Mouse (Mus musculus) neural tube, embryonic 14.5 days (tissue): ENCODE data around the gene Fam214b. TPM values are rescaled to one million over a fixed set of nuclear protein-coding genes. Genes with fewer than 3 reads are reported as not detected.

ENCODE experiments used
- ATAC-seq: fragments of 200-750 bp; cut with Nextera tagmentation; 2 replicates; pipeline ENCODE4 v1.8.0; 2017; ENCODE audit warnings: low read depth, mild to moderate bottlenecking, moderate TSS enrichment, moderate library complexity
- H3K27ac ChIP-seq: fragments of 300-500 bp; sonication (generic); 2 replicates; pipeline ENCODE4 v1.5.1; 2014; ENCODE audit warnings: low read depth, mild to moderate bottlenecking, control low read depth, low read length, moderate library complexity, mixed read lengths
- H3K27me3 ChIP-seq: fragments of 300-500 bp; sonication (generic); 2 replicates; pipeline ENCODE4 v1.6.1; 2014; ENCODE audit warnings: low read length; ENCODE audit not compliant: control insufficient read depth, insufficient read depth
- H3K36me3 ChIP-seq: fragments of 300-500 bp; sonication (generic); 2 replicates; pipeline ENCODE4 v1.6.1; 2014; ENCODE audit warnings: low read length, mixed read lengths; ENCODE audit not compliant: control insufficient read depth, insufficient read depth
- H3K4me1 ChIP-seq: fragments of 300-500 bp; sonication (generic); 2 replicates; pipeline ENCODE4 v1.6.1; 2014; ENCODE audit warnings: low read length; ENCODE audit not compliant: control insufficient read depth, insufficient read depth
- H3K4me2 ChIP-seq: fragments of 300-500 bp; sonication (generic); 2 replicates; pipeline ENCODE4 v1.6.1; 2014; ENCODE audit warnings: mild to moderate bottlenecking, low read depth, low read length, control low read depth
- H3K4me3 ChIP-seq: fragments of 300-500 bp; sonication (generic); 2 replicates; pipeline ENCODE4 v1.5.1; 2014; ENCODE audit warnings: low read depth, low read length, control low read depth, mixed read lengths
- H3K9ac ChIP-seq: fragments of 300-500 bp; sonication (generic); replicated peaks from 2 replicates; pipeline ENCODE4 v1.6.1; 2014; ENCODE audit warnings: low read depth, mild to moderate bottlenecking, control low read depth, low read length, mixed read lengths
- H3K9me3 ChIP-seq: fragments of 300-500 bp; sonication (generic); 2 replicates; pipeline ENCODE4 v1.6.1; 2016; ENCODE audit warnings: low read length; ENCODE audit not compliant: control insufficient read depth
- WGBS: fragments of 180-500 bp; shearing (Covaris S2); extraction: QIAGEN DNeasy Blood & Tissue Kit; methylation state at CpG from one replicate; pipeline ENCODE4 v1.1.7; 2014; 5-methylcytosine and 5-hydroxymethylcytosine counted together
- polyA plus RNA-seq: library from polyadenylated mRNA; unstranded; fragments of >200 nt; fragmentation: Nextera tagmentation; extraction: Ambion mirVana; gene quantifications from 2 replicates; pipeline ENCODE4 v1.2.1, GENCODE M21; 2014

Fam214b gene
- polyA plus RNA-seq, 1 experiment from 2014 or later: 25.2 TPM

DNA sequence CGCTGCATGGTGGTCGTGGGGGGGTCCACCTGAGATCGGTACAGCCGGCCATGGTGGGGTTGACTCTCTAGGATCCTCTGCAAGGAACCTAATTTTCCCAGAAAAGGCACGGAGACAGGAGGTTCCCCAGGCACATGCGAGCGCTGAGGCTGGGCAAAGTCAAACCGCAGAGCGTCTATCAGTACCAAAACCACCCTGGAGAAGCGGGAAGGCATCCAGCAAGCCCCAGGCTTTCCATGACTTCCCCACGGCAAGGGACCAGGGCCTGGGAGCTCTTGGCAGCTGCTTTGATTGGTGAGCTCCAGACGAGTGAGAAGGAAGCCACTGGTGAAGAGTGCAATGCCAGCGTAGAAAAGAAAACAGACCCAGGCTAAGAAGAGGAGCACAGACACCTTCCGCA, 21.3 kb downstream of the Fam214b start:
- Histone ChIP-seq H3K27ac (no peak overlapping the region), H3K4me3 (peak overlapping the region; percentile 58), H3K4me1 (peaks cover 13% of the 10 kb centered on the region), H3K36me3 (peaks cover 30% of the 10 kb centered on the region), H3K9ac (peak overlapping the region; percentile 62; the same call in 1 of the 2 replicates), H3K27me3 (no peaks in the 10 kb centered on the region), H3K4me2 (peak overlapping the region; percentile 73), H3K9me3 (no peaks in the 10 kb centered on the region)
- ATAC-seq: 0 out of 2 replicates have a peak, but pooled peaks have one; percentile 2
- 81% methylated on average over 14 of the region's 14 CpGs for WGBS

DNA sequence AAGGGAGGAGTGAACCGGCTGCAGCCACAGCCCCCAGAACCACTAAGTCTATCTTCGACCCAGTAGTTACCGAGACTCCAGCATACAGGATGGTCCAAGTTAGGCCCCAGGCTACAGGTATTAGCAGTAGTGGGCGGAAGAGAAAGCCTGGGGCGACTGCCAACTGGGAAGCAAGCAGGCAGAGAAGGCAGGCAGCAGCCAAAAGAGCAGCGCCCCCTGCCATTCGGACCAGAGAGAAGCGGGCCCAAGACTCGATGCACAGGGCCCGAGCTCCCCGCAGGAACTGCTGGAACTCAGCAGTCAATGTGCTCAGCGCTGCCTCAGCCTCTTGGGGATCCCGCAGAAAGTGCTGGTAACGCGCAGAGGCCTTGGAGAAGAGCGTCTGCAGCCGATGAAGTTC, 24.7 kb downstream of the Fam214b start:
- H3K27me3 ChIP-seq: no peaks in the 10 kb centered on the region
- no peaks in the 10 kb centered on the region for H3K9me3 ChIP-seq
- H3K4me1 ChIP-seq: peaks cover 13% of the 10 kb centered on the region
- ATAC-seq: no peak
- no peak overlapping the region for H3K9ac ChIP-seq
- H3K27ac ChIP-seq: no peak overlapping the region
- no peak overlapping the region for H3K4me3 ChIP-seq
- 77% methylated on average over 17 of the region's 17 CpGs for WGBS
- peaks cover 40% of the 10 kb centered on the region for H3K36me3 ChIP-seq
- no peak overlapping the region for H3K4me2 ChIP-seq

DNA sequence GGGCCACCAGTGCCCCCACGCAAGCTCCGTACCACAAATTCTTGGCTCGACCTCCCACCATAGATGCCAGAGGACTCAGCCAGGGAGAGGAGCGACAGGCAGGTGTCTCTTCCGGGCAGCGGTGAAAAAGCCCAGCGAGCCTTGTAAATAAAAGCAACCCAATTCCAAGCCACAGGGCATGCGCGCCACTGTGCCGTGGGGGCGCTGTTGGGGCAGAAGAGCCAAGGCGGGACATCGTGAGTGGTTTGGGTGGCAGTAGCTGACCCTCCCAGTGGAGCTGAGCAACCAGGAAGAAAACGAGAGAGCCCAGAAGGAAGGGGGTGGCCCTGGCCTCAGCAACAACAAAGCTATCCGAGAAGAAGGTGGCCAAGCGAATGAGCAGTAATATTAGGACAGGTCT, 25.1 kb downstream of the Fam214b start:
- WGBS: 89% methylated on average over 16 of the region's 16 CpGs
- Histone ChIP-seq H3K27me3 (no peaks in the 10 kb centered on the region), H3K9me3 (no peaks in the 10 kb centered on the region), H3K4me1 (peaks cover 13% of the 10 kb centered on the region), H3K4me3 (no peak overlapping the region), H3K27ac (no peak overlapping the region), H3K4me2 (no peak overlapping the region), H3K9ac (no peak overlapping the region), H3K36me3 (peaks cover 40% of the 10 kb centered on the region)
- ATAC-seq: no peak

DNA sequence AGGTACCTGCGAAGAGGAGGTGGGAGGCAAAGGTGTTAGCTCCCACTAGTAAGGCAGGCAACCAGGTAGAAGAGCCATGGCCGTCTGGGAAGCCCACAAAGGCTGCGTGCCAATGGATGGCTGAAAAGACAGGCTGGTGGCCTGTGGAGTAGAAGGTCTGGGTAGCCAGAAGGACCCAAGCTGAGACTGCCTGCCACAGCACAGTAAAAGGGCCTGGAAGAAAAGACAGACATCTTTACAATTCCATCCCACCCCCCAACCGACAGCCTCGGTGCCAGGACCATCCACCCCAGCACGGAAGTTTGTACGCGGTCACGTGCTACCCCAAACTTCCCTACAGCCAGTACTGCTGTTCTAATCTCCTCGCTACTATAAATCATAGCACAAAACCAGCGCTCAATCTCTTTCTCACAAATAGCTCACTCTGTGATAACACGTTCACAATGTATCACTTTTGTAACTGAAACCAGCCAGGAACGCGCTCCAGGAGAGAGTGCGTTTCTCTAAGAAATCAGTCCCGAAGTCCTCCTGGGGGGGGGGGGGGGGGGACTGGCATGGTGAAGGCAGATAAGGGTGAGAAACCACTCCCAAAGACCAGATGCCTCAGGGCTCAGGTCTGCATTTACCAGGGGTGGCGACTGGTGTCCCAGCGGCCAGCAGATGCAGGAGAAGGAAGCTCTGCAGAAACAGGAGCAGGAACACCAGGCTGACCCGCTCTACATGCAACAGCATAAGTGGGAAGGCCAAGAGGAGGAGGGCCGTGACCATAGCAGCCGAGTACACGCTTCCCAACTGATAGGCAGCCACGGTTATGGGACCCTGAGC, 26.2 kb downstream of the Fam214b start:
- peaks cover 40% of the 10 kb centered on the region for H3K36me3 ChIP-seq
- no peak overlapping the region for H3K4me2 ChIP-seq
- no peak overlapping the region for H3K4me3 ChIP-seq
- no peak for ATAC-seq
- no peak overlapping the region for H3K27ac ChIP-seq
- H3K27me3 ChIP-seq: no peaks in the 10 kb centered on the region
- H3K9me3 ChIP-seq: no peaks in the 10 kb centered on the region
- peaks cover 11% of the 10 kb centered on the region for H3K4me1 ChIP-seq
- no peak overlapping the region for H3K9ac ChIP-seq
- 92% methylated on average over 22 of the region's 23 CpGs for WGBS

DNA sequence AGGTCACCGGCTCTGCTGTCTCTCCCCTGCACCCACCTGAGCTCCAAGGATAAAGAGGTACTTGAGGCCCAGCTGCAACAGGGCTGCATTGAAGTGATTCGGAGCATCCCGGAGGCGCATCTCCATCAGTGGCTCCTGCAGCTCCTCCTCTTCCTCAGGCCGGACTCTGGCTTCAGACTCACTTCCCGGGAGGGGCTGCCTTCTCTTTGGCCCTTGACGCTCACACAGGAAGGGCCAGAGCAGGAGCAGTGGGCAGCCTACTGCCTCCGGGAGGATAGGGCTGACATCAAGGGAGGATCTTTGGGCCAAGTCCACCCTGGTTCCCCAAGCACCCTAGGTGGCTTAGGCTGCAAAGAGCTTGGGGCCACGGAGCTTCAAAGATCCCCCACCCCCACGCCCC, 26.8 kb downstream of the Fam214b start:
- H3K27me3 ChIP-seq: no peaks in the 10 kb centered on the region
- H3K4me1 ChIP-seq: peaks cover 4% of the 10 kb centered on the region
- no peak overlapping the region for H3K4me3 ChIP-seq
- no peak overlapping the region for H3K4me2 ChIP-seq
- H3K9me3 ChIP-seq: no peaks in the 10 kb centered on the region
- ATAC-seq: no peak
- peaks cover 40% of the 10 kb centered on the region for H3K36me3 ChIP-seq
- WGBS: 93% methylated on average over 10 of the region's 10 CpGs
- H3K9ac ChIP-seq: no peak overlapping the region
- no peak overlapping the region for H3K27ac ChIP-seq

DNA sequence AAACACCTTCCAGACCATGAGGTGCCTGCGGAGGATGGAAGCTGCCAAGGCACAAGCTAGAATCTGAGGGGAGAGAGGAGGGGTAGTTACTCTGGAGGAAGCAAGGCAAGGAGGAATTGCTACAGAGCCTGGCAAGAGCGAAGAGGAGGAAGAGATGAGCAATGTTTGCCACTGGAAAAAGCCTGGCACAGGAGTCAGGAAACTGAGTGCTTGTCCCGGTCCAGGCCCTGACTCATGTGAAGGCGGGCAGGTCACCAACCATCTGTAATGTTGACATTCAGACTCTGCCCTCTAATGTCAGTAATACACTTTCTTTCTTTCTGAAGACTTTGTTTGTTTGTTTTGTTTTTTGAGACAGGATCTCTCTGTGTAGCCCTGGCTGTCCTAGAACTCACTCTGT, 27.9 kb downstream of the Fam214b start:
- Histone ChIP-seq H3K27ac (no peak overlapping the region), H3K4me1 (no peaks in the 10 kb centered on the region), H3K27me3 (no peaks in the 10 kb centered on the region), H3K9me3 (no peaks in the 10 kb centered on the region), H3K4me2 (no peak overlapping the region), H3K9ac (no peak overlapping the region), H3K4me3 (no peak overlapping the region), H3K36me3 (peaks cover 36% of the 10 kb centered on the region)
- 97% methylated on average over 4 of the region's 4 CpGs for WGBS
- ATAC-seq: no peak

DNA sequence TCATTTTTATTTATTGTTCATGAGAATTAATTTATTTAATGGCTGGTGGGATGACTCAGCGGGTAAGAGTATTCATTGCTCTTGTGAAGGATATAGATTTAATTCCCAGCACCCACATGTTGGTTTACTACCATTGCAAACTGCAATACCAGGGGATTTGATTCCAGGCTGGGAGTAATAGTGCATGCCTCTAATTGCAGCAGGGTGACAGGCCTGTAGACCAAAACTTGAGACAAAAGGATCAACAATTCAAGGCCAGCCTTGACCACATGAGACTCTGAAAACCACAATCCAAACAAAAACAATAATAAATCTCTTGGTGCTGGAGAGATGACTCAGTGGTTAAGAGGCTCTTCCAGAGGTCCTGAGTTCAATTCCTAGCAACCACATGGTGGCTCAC, 33.9 kb downstream of the Fam214b start:
- Histone ChIP-seq H3K9me3 (no peaks in the 10 kb centered on the region), H3K4me1 (0 out of 2 replicates have a peak, but pooled peaks cover 3% of the 10 kb centered on the region), H3K27ac (no peak overlapping the region), H3K4me3 (no peak overlapping the region), H3K27me3 (no peaks in the 10 kb centered on the region), H3K36me3 (no peaks in the 10 kb centered on the region; the same call in 1 of the 2 replicates), H3K9ac (no peak overlapping the region), H3K4me2 (no peak overlapping the region)
- 98% methylated on average over 1 of the region's 1 CpGs for WGBS
- ATAC-seq: no peak

DNA sequence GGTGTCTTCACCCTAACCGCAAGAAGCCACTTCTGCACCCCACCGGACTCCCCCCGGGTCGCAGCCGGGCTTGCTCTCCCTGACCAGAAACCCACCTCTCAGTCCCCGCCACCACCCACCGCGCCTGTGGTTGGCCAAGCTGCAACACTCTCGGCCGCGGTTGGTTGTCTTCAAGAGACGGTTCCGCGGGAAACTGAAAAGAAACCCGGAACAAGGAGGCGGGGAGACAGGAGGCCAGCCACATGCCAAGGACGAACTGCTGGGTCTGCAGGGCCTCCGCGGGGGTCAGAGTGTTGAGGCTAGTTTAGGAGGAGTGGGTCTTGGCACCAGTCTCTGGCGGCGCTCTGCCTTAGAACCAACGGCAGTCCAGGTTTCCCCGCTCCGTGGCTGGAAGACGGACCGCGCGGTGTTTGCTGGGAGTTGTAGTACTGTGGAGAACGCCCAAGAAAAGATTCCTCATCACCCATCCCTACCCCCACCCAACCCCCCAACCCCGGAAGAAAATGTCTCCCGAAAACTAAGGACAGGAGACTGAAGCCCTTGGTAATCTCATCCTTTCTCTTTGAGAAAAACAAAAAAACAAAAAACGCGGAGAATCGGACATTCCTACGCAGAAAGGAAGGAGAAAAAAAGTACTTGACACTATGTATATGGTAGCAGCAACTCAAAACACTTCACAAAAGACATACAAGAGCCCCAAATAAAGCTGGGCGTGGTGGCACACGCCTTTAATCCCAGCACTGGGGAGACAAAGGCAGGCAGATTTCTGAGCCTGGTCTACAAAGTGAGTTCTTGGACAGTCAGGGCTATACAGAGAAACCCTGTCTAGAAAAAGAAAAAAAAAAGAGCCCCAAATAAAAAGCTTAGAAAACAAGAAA, 35.6 kb downstream of the Fam214b start, which contains the start of gene Fancg:
Gene Fancg, minus strand, starts transcription at position 346 of the 878 bp plus-strand sequence.
- H3K4me2 ChIP-seq: peak within 1 kb of the TSS; percentile 63
- H3K4me3 ChIP-seq: peak within 1 kb of the TSS; percentile 69
- no peaks in the 10 kb centered on the region for H3K9me3 ChIP-seq
- no peaks in the 10 kb centered on the region for H3K27me3 ChIP-seq
- H3K36me3 ChIP-seq: no peaks in the 10 kb centered on the region; the same call in 1 of the 2 replicates
- H3K4me1 ChIP-seq: 0 out of 2 replicates have a peak, but pooled peaks cover 3% of the 10 kb centered on the region
- WGBS: 1% methylated on average over 37 of the region's 37 CpGs
- H3K9ac ChIP-seq: peak within 1 kb of the TSS; percentile 39
- H3K27ac ChIP-seq: no peak within 1 kb of the TSS
- peak; percentile 93 for ATAC-seq
